In genomic region chr9:110741711-110742294, GRCm38 (mm10) we compare ENCODE assay signal across 8 mouse cellular contexts. TPM values are rescaled to one million over a fixed set of nuclear protein-coding genes. Genes with fewer than 3 reads are reported as not detected.
DNase-seq lines count a peak whose midpoint lies in the region; ATAC-seq and TF ChIP-seq lines count a peak whose summit lies in the region.

Gene Myl3, plus strand, starts transcription at chr9:110741861.

- no peak for TF ChIP-seq POLR2A in liver, adult 2 months (IDR thresholded peaks at IDR 0.05; ENCODE audit: extremely low read depth, insufficient read depth, low read length)
- no peak for TF ChIP-seq POLR2A in myocyte (IDR thresholded peaks at IDR 0.05; ENCODE audit: insufficient read length, low read depth)

- no peak for TF ChIP-seq CTCF in liver, adult 2 months (IDR thresholded peaks at IDR 0.05; ENCODE audit: low read depth, low read length)

- peak within 1 kb of the TSS; percentile 11; the same call in 1 of the 2 replicates for H3K9ac ChIP-seq in liver, adult 2 months (ENCODE audit: low read depth, low read length)
- H3K9ac ChIP-seq in forebrain, embryonic 15.5 days (replicated peaks) = peak within 1 kb of the TSS; percentile 64
- H3K9ac ChIP-seq in hindbrain, embryonic 14.5 days = peak within 1 kb of the TSS; percentile 81

- no peak within 1 kb of the TSS; the same call in 1 of the 2 replicates for H3K27ac ChIP-seq in liver, adult 2 months (replicated peaks; ENCODE audit: insufficient read depth, low read depth, low read length)
- no peak within 1 kb of the TSS for H3K27ac ChIP-seq in forebrain, embryonic 15.5 days (replicated peaks)
- no peak within 1 kb of the TSS for H3K27ac ChIP-seq in hindbrain, embryonic 14.5 days

- peaks cover 14% of the 10 kb centered on the region for H3K27me3 ChIP-seq in liver, adult 2 months (ENCODE audit: control insufficient read depth, insufficient read depth, low read length)
- peaks cover 30% of the 10 kb centered on the region for H3K27me3 ChIP-seq in forebrain, embryonic 15.5 days
- peaks cover 24% of the 10 kb centered on the region for H3K27me3 ChIP-seq in hindbrain, embryonic 14.5 days (ENCODE audit: control insufficient read depth, insufficient read depth, low read length)
- peaks cover 72% of the 10 kb centered on the region for H3K27me3 ChIP-seq in myocyte (ENCODE audit: control insufficient read depth, insufficient read depth, insufficient read length)

- no peaks in the 10 kb centered on the region for H3K9me3 ChIP-seq in forebrain, embryonic 15.5 days
- H3K9me3 ChIP-seq in hindbrain, embryonic 14.5 days (ENCODE audit: control insufficient read depth, low read length) = no peaks in the 10 kb centered on the region

- no peak within 1 kb of the TSS for H3ac ChIP-seq in myocyte (ENCODE audit: control insufficient read depth, insufficient read length)

- intact Hi-C loops in left cerebral cortex, postnatal 10 days (cut with DNase I) = no loop called here

- H3K4me3 ChIP-seq in liver, adult 2 months (ENCODE audit: insufficient read depth, low read depth, low read length) = peak within 1 kb of the TSS; percentile 48
- H3K4me3 ChIP-seq in forebrain, embryonic 15.5 days = peak within 1 kb of the TSS; percentile 62
- H3K4me3 ChIP-seq in hindbrain, embryonic 14.5 days (replicated peaks; ENCODE audit: low read length) = peak within 1 kb of the TSS; percentile 68
- H3K4me3 ChIP-seq in myocyte = no peak within 1 kb of the TSS

- H3K4me2 ChIP-seq in forebrain, embryonic 15.5 days (replicated peaks) = peak within 1 kb of the TSS; percentile 98
- H3K4me2 ChIP-seq in hindbrain, embryonic 14.5 days (replicated peaks) = peak within 1 kb of the TSS; percentile 98
- peak within 1 kb of the TSS; percentile 34 for H3K4me2 ChIP-seq in myocyte (ENCODE audit: low read depth)

- ATAC-seq in forebrain, embryonic 15.5 days (replicated peaks) = no peak
- no peak for ATAC-seq in hindbrain, embryonic 14.5 days (ENCODE audit: low FRiP score)

- no peak for DNase-seq in liver, adult 2 months (ENCODE audit: extremely low read depth, low read depth, low spot score)
- DNase-seq in liver = no peak
- no peak for DNase-seq in hindbrain, embryonic 14.5 days (ENCODE audit: low spot score)
- DNase-seq in right cerebral cortex, adult 18-20 months = no peak
- no peak for DNase-seq in cerebellum, adult 18-20 months
- no peak for DNase-seq in left cerebral cortex, postnatal 10 days (ENCODE audit: extremely low spot score in 1 of 2, low spot score in 2 of 2)

- H3K36me3 ChIP-seq in liver, adult 2 months (ENCODE audit: control insufficient read depth, insufficient read depth, low read length) = no peaks in the 10 kb centered on the region
- H3K36me3 ChIP-seq in forebrain, embryonic 15.5 days = no peaks in the 10 kb centered on the region
- no peaks in the 10 kb centered on the region for H3K36me3 ChIP-seq in hindbrain, embryonic 14.5 days (replicated peaks; ENCODE audit: control insufficient read depth, insufficient read depth)
- no peaks in the 10 kb centered on the region for H3K36me3 ChIP-seq in myocyte (ENCODE audit: control insufficient read depth, insufficient read depth)

- 13% methylated on average over 16 of the region's 17 CpGs for WGBS in liver, adult 2 months
- 3% methylated on average over 17 of the region's 17 CpGs for WGBS in forebrain, embryonic 15.5 days
- under 1% methylated on average over 17 of the region's 17 CpGs for WGBS in hindbrain, embryonic 14.5 days

- H3K79me2 ChIP-seq in liver, adult 2 months (ENCODE audit: control insufficient read depth, insufficient read depth, low read length) = no peaks in the 10 kb centered on the region
- no peaks in the 10 kb centered on the region for H3K79me2 ChIP-seq in myocyte (ENCODE audit: control insufficient read depth, insufficient read depth)

- no peaks in the 10 kb centered on the region for H3K4me1 ChIP-seq in liver, adult 2 months (ENCODE audit: control insufficient read depth, insufficient read depth, low read length)
- H3K4me1 ChIP-seq in forebrain, embryonic 15.5 days = peaks cover 22% of the 10 kb centered on the region
- H3K4me1 ChIP-seq in hindbrain, embryonic 14.5 days (replicated peaks; ENCODE audit: control insufficient read depth, insufficient read depth, low read length) = peaks cover 9% of the 10 kb centered on the region

TF ChIP-seq in myocyte, 11 proteins besides CTCF, POLR2A, EP300 and RAD21:
- TF ChIP-seq USF1 (IDR thresholded peaks at IDR 0.05; ENCODE audit: low read depth) = no peak
TF ChIP-seq in myocyte: peak in this region for 0.

RNA-seq across cellular contexts. Expression of gene Myl3, which starts in this region (rescaled TPM):
- 0.55 and 0.94 TPM in 2 replicates for total RNA-seq in liver, adult 2 months (2014; rRNA removed)
- 0.25 TPM in 1 of 2 replicates, not detected in the other for polyA plus RNA-seq in liver, adult 2 months (2012; rRNA removed)
- 0.45 and 1.3 TPM in 2 replicates for polyA plus RNA-seq in forebrain, embryonic 15.5 days (2015; fragmentation: Nextera tagmentation; extraction: Ambion mirVana)
- 0.26 and 0.43 TPM in 2 replicates for polyA plus RNA-seq in hindbrain, embryonic 14.5 days (2014; fragmentation: Nextera tagmentation; extraction: Ambion mirVana)
- polyA plus RNA-seq in myocyte (2012; fragmentation: generic; extraction: Trizol) = 0.22 TPM
- under 1 TPM; 0.39 to 0.56 TPM for total RNA-seq in left cerebral cortex, postnatal 10 days (2021)

Comparison
In these comparisons a context has a peak if more than half of its experiments do, and no peak if none do; other contexts are left out.
1. H3K9ac ChIP-seq: peak in every context shown above with its lines; median percentile 81 in hindbrain, embryonic 14.5 days; 64 in forebrain, embryonic 15.5 days; 11 in liver, adult 2 months.
2. H3K4me2 ChIP-seq: peak in every context shown above with its lines; median percentile 98 in forebrain, embryonic 15.5 days; 98 in hindbrain, embryonic 14.5 days; 34 in myocyte.